Mouse (Mus musculus) hindbrain, embryonic 16.5 days (tissue): ENCODE results near the gene 4933407L21Rik. TPM values are rescaled to one million over a fixed set of nuclear protein-coding genes. Genes with fewer than 3 reads are reported as not detected.
A peak's percentile ranks its signal among the peaks of the same experiment; 100 is the strongest.

Experiments used
- ATAC-seq: fragments of 200-750 bp; cut with Nextera tagmentation; 2 replicates; pipeline ENCODE4 v1.8.0; 2017; ENCODE audit warnings: moderate TSS enrichment, moderate library complexity
- H3K27ac ChIP-seq: fragments of 300-500 bp; sonication (generic); 2 replicates; pipeline ENCODE4 v1.5.1; 2014; ENCODE audit warnings: low read depth, mild to moderate bottlenecking, control low read depth, low read length, moderate library complexity
- H3K27me3 ChIP-seq: fragments of 300-500 bp; sonication (generic); replicated peaks from 2 replicates; pipeline ENCODE4 v1.6.1; 2014; ENCODE audit warnings: low read length; ENCODE audit not compliant: control insufficient read depth, insufficient read depth
- H3K36me3 ChIP-seq: fragments of 300-500 bp; sonication (generic); 2 replicates; pipeline ENCODE4 v1.6.1; 2014; ENCODE audit warnings: mild to moderate bottlenecking, low read length, moderate library complexity, mixed read lengths; ENCODE audit not compliant: control insufficient read depth, insufficient read depth
- H3K4me1 ChIP-seq: fragments of 300-500 bp; sonication (generic); 2 replicates; pipeline ENCODE4 v1.6.1; 2014; ENCODE audit warnings: low read depth, low read length; ENCODE audit not compliant: control insufficient read depth, insufficient read depth
- H3K4me2 ChIP-seq: fragments of 300-500 bp; sonication (generic); 2 replicates; pipeline ENCODE4 v1.6.1; 2014; ENCODE audit warnings: mild to moderate bottlenecking, low read length, control low read depth, moderate library complexity
- H3K4me3 ChIP-seq: fragments of 300-500 bp; sonication (generic); 2 replicates; pipeline ENCODE4 v1.5.1; 2014; ENCODE audit warnings: mild to moderate bottlenecking, low read length, control low read depth, moderate library complexity
- H3K9ac ChIP-seq: fragments of 300-500 bp; sonication (generic); 2 replicates; pipeline ENCODE4 v1.6.1; 2014; ENCODE audit warnings: low read depth, mild to moderate bottlenecking, control low read depth, low read length, moderate library complexity
- H3K9me3 ChIP-seq: fragments of 300-500 bp; sonication (generic); 2 replicates; pipeline ENCODE4 v1.6.1; 2014; ENCODE audit warnings: mild to moderate bottlenecking, low read length, moderate library complexity; ENCODE audit not compliant: control insufficient read depth
- WGBS: fragments of 180-500 bp; shearing (Covaris S2); extraction: QIAGEN DNeasy Blood & Tissue Kit; methylation state at CpG from one replicate; pipeline ENCODE4 v1.1.7; 2014; 5-methylcytosine and 5-hydroxymethylcytosine counted together
- polyA plus RNA-seq: library from polyadenylated mRNA; unstranded; fragments of >200 nt; fragmentation: Nextera tagmentation; extraction: Ambion mirVana; gene quantifications from 2 replicates; pipeline ENCODE4 v1.2.1, GENCODE M21; 2015

The 4933407L21Rik gene
- polyA plus RNA-seq, 1 experiment from 2014 or later, result 9.5 TPM

DNA sequence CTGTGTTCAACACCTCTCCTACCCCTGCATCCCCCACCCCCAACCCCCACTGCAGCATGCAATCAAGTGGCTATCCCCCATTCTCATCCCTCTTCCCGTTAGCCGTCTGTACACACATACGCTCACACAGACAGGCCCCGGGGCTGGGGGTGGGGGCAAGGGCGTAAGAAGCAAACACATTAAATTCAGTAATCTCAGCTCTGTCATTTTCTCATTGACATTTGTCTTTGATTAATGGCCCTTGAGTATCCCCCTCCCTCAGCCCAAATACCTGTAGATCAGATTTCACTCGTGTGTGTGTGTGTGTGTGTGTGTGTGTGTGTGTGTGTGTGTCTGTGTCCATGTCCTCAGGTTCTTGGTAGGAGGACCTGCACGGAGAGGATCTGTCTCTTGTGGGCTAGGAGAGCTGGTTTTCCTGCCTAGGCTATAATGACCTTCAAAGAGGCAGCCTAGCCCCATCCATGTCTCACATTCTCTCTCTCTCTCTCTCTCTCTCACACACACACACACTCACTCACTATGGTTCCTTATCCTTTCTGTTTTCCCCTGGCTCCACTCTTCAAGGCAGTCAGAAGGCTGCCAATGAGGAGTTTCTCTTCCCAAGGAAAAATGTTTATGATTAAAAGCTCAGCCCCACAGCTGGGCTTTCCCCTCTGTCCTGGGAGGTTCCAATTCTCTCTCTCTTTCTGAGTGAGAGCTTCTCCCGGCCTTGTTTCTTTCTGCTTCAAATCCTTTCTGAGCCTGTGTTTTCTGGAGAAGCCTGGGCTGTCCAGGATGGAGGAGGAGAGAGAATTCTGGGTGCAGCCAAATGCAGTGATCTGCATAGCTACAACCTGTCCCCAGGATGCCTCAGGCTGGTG lies 30.2 kb upstream of the 4933407L21Rik start:
- Histone ChIP-seq H3K9ac (peak overlapping the region; percentile 20), H3K27ac (peak overlapping the region; percentile 76), H3K4me2 (peak overlapping the region; percentile 75), H3K36me3 (no peaks in the 10 kb centered on the region), H3K4me3 (0 out of 2 replicates have a peak overlapping the region, but pooled peaks have one; percentile 14), H3K4me1 (peaks cover 76% of the 10 kb centered on the region), H3K27me3 (no peaks in the 10 kb centered on the region), H3K9me3 (no peaks in the 10 kb centered on the region)
- 25% methylated on average over 8 of the region's 8 CpGs for WGBS
- no peak for ATAC-seq

DNA sequence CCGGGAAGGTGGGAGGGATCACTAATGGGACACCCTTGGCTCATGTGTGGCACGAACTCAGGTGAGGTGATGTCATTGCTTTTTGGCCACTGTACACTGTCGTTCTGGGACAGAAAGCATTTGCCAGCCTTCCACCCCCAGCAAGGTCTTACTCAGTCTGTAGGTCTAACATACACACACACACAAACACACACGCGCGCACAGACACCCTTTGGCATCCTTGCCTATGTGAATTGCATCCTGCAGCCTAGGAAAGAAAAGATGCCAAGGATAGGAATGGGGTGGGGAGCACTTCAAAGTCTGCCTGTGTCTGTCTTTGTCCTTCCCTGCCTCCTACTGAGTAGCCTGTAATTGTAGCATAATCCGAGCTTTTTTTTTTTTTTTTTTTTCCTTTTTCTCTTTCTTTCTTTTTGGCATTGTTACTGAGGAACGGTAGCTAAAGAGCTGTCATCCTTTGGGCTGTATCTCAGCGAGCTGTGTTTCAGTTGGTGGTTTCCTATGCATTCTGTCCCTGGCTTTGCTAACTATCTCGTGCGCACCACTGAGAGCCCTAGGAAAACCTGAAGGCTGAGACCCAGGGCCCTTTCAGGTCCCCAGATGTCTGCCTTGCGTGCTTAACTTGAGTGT lies 29.4 kb upstream of the 4933407L21Rik start:
- Histone ChIP-seq H3K27ac (peak overlapping the region; percentile 76), H3K9me3 (no peaks in the 10 kb centered on the region), H3K4me1 (peaks cover 73% of the 10 kb centered on the region), H3K4me2 (peak overlapping the region; percentile 75), H3K9ac (peak overlapping the region; percentile 20), H3K36me3 (peaks cover 4% of the 10 kb centered on the region), H3K27me3 (no peaks in the 10 kb centered on the region), H3K4me3 (0 out of 2 replicates have a peak overlapping the region, but pooled peaks have one; percentile 14)
- WGBS, result 17% methylated on average over 12 of the region's 12 CpGs
- no peak for ATAC-seq

DNA sequence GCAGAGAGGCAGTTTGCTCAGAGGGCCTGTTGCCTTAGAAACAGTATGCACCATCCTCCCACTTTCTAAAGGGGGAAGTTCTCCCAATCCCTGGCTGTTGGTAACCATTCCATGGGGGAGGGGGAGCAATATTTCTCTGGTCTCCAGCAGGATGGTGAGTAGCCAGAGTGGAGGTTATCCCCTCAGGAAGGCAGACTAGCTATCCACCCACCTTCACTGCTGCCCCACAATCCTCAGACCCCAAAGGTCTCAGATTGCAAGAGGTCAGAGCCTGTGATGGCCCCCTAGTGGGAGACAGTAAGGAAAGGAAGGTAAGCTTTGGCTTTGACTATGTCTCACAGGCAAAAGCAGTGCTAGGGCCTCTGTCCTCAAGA lies 28.9 kb upstream of the 4933407L21Rik start:
- Histone ChIP-seq H3K4me3 (no peak overlapping the region), H3K27ac (peak overlapping the region; percentile 76), H3K36me3 (peaks cover 7% of the 10 kb centered on the region), H3K9me3 (no peaks in the 10 kb centered on the region), H3K4me2 (peak overlapping the region; percentile 75), H3K4me1 (peaks cover 71% of the 10 kb centered on the region), H3K9ac (peak overlapping the region; percentile 2; the same call in 1 of the 2 replicates), H3K27me3 (no peaks in the 10 kb centered on the region)
- ATAC-seq, result no peak

DNA sequence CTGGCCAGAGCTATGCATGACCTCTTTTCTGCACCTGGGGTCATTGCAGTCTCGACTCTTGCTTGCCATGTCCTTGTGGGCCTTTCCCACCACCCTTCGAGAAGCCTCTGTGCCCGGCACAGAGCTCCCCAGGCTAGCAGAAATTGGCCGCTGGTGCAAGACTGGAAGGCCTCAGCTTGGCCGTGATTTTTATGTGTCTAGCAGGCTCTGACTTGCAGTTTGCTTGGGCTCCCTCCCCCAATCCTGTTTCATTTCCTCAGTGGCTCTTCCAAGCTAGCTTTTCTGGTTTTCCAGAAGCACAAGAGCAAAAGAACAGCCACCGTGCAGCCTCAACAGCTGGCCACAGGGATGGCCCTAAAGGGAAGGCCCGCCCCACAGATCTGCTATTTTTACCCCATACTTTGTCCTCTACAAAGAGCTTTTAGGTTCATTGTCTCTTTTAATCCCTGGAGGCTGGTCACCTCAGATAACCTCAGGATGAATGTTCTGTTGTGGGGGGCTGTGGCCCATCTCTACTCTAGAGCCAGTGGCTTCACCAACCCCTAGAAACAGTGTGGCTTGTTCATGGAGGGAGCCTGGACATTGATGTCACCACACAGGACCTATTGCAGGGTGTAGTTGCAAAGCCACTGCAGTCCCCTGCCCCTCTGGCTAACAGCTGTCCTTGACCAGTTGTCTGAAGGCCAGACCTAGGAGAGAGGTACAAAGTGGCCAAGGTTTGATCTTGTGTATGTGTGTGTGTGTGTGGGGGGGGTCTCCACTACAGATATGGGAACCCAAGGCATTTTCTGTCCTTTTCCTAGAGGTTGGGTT lies 27.6 kb upstream of the 4933407L21Rik start:
- Histone ChIP-seq H3K9me3 (no peaks in the 10 kb centered on the region), H3K4me2 (peak overlapping the region; percentile 7; the same call in 1 of the 2 replicates), H3K4me1 (peaks cover 69% of the 10 kb centered on the region), H3K27ac (peak overlapping the region; percentile 49; the same call in 1 of the 2 replicates), H3K9ac (no peak overlapping the region), H3K4me3 (no peak overlapping the region), H3K36me3 (peaks cover 11% of the 10 kb centered on the region), H3K27me3 (no peaks in the 10 kb centered on the region)
- ATAC-seq, result no peak
- WGBS, result 69% methylated on average over 7 of the region's 7 CpGs

DNA sequence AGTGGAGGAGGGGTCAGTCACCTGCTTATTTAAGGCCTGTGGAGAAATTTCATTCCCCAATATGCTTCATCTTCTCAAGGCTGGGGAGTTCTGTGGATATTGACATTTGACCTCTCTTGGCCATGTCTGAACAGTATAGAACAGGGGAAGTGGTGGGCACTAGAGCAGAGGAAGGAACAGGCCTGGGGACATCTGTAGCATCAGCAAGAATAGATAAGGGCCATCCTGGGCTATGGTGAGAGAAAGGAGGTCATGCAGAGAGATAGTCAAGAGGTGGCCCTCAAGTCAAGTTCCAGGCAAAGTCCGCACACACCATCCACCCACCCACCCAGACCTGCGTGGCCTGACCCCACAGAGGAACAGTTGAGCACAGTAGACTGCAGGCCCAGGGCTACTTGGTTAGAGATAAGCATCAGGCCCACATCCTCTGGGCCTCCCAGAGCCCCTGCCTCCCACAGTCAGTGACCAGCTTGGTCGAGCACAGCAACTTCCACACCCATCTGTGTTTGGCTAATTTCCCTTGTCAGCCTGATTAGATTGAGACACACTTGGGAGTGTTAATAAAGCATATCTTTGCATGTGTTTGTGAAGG lies 26.7 kb upstream of the 4933407L21Rik start:
- WGBS, result 49% methylated on average over 3 of the region's 3 CpGs
- H3K36me3 ChIP-seq, result peaks cover 20% of the 10 kb centered on the region
- ATAC-seq, result peak; percentile 32

DNA sequence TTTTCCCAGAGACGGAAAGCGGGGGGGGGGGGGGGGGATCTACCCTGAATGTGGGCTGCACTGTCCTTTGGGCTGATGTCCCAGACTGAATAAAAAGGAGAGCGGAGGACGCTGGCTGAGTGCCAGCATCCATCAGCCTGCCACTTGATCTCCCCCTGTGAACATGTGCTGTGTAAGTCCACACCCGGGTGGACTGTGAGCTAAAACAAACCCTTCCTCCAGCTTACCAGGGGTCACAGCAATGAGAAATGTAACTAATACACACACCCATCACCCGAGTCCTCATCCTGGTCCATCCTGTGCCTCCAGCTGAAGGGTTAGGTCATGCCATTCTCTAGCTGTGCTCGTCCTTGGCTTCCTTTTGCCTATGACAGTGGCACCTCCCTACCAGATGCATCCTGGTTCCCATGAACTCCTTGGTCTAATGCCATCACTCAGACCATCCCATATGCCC lies 26.1 kb upstream of the 4933407L21Rik start:
- H3K4me3 ChIP-seq, result no peak overlapping the region
- 20% methylated on average over 7 of the region's 7 CpGs for WGBS
- peaks cover 25% of the 10 kb centered on the region for H3K36me3 ChIP-seq
- no peaks in the 10 kb centered on the region for H3K27me3 ChIP-seq
- peak; percentile 75 for ATAC-seq
- H3K4me2 ChIP-seq, result no peak overlapping the region
- peaks cover 55% of the 10 kb centered on the region for H3K4me1 ChIP-seq
- H3K9ac ChIP-seq, result no peak overlapping the region
- H3K9me3 ChIP-seq, result no peaks in the 10 kb centered on the region
- H3K27ac ChIP-seq, result peak overlapping the region; percentile 67; the same call in 1 of the 2 replicates

More for the DNA sequence above, 26.7 kb upstream of the 4933407L21Rik start:
- no peak overlapping the region for H3K4me2 ChIP-seq
- no peaks in the 10 kb centered on the region for H3K27me3 ChIP-seq
- peaks cover 60% of the 10 kb centered on the region for H3K4me1 ChIP-seq
- H3K4me3 ChIP-seq, result no peak overlapping the region
- H3K9ac ChIP-seq, result no peak overlapping the region
- H3K27ac ChIP-seq, result peak overlapping the region; percentile 67
- H3K9me3 ChIP-seq, result no peaks in the 10 kb centered on the region

DNA sequence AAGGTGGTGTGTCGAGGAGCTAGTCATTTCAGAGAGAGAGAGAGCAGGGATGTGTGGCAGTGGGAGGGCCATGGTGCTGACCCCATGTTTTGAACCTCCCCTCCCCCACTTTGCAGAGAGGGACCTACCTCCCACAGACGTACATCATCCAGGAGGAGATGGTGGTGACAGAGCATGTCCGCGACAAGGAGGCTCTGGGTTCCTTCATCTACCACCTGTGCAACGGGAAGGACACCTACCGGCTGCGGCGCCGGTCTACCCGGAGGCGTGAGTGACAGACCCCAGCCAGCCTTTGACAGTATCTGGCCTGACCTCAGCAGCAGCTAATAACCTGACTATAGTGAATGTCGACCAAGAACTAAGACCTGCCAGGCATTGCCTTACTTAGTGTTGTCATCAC lies 21.4 kb upstream of the 4933407L21Rik start:
- Histone ChIP-seq H3K36me3 (peaks cover 30% of the 10 kb centered on the region), H3K9ac (no peak overlapping the region), H3K4me1 (peaks cover 10% of the 10 kb centered on the region), H3K27me3 (no peaks in the 10 kb centered on the region), H3K9me3 (no peaks in the 10 kb centered on the region), H3K4me3 (no peak overlapping the region), H3K4me2 (no peak overlapping the region), H3K27ac (no peak overlapping the region)
- 95% methylated on average over 12 of the region's 12 CpGs for WGBS
- no peak for ATAC-seq

DNA sequence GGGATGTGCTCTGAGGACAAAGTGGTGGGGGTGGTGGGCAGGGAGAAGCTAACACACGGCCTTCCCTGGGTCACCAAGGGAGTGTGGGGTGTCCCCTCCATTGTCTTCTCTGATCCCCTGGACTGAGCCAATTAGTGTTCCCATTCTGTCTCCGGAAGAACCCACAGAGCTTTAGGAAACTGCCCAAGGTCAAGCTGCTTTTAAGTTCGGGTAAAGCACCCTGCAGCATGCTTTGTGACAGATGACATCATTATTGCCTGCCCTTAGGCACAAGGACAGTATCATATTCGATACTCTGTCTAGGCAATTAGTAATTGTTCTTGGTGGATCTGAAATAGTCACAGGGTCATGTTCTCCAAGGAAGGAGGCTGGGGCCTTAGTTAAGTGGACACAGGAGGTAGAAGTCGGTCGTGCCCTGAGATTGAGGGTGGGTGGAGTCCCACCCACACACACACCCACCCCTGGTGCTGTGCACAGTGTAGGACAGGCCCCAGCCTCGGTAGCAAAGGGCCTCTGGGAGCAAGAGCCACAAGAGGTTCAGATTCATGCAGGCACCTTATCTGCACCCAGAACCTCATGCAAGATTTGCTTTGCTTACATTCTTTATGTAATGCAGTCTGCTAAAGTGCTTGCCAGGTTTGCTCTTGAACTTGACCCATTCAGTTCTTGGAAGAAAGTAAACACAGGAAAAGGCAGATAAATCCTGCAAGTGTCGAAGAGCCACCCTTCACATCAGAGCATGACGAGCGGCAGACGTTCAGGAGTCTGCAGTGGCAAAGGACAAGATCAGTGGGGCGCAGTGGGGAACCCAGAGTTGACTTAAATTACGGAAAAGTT lies 19.3 kb upstream of the 4933407L21Rik start:
- ATAC-seq, result 0 out of 2 replicates have a peak, but pooled peaks have one; percentile 24
- Histone ChIP-seq H3K9ac (no peak overlapping the region), H3K4me2 (no peak overlapping the region), H3K9me3 (no peaks in the 10 kb centered on the region), H3K27me3 (no peaks in the 10 kb centered on the region), H3K4me1 (no peaks in the 10 kb centered on the region), H3K4me3 (no peak overlapping the region), H3K27ac (no peak overlapping the region), H3K36me3 (peaks cover 25% of the 10 kb centered on the region)
- WGBS, result 67% methylated on average over 13 of the region's 13 CpGs
